Mouse (Mus musculus): Measurements from ENCODE around the gene Jak3. TPM values are rescaled to one million over a fixed set of nuclear protein-coding genes. Genes with fewer than 3 reads are reported as not detected.

Jak3 gene
- polyA plus RNA-seq, 1 experiment from 2014 or later = 4.5 TPM

GRCm38 (mm10) chr8:71633164-71633563 is 42.9 kb upstream of the Jak3 start:
- H3K4me2 ChIP-seq (ENCODE audit: low read length) = no peak overlapping the region; the same call in 1 of the 2 replicates
- H3K4me1 ChIP-seq (replicated peaks; ENCODE audit: control insufficient read depth, insufficient read depth, low read length) = peaks cover 15% of the 10 kb centered on the region
- no peak for ATAC-seq (replicated peaks; ENCODE audit: low FRiP score, low TSS enrichment, low read depth)
- DNase-seq (ENCODE audit: low spot score) = no peak
- no peak overlapping the region for H3K4me3 ChIP-seq (ENCODE audit: low read depth, low read length)
- 15% methylated on average over 19 of the region's 22 CpGs for WGBS
- no peaks in the 10 kb centered on the region for H3K9me3 ChIP-seq (ENCODE audit: control insufficient read depth, low read length)
- H3K36me3 ChIP-seq (ENCODE audit: control insufficient read depth, insufficient read depth, low read length) = no peaks in the 10 kb centered on the region
- H3K27me3 ChIP-seq (replicated peaks; ENCODE audit: control insufficient read depth, insufficient read depth, low read length) = peaks cover 5% of the 10 kb centered on the region; the same call in 1 of the 2 replicates
- H3K27ac ChIP-seq (ENCODE audit: low read depth) = no peak overlapping the region
- H3K9ac ChIP-seq (ENCODE audit: low read length) = no peak overlapping the region

GRCm38 (mm10) chr8:71633981-71634667 is 42.0 kb upstream of the Jak3 start:
- H3K27me3 ChIP-seq (replicated peaks; ENCODE audit: control insufficient read depth, insufficient read depth, low read length) = peaks cover 5% of the 10 kb centered on the region; the same call in 1 of the 2 replicates

GRCm38 (mm10) chr8:71637149-71638095 is 38.7 kb upstream of the Jak3 start:
- Histone ChIP-seq H3K36me3 (ENCODE audit: control insufficient read depth, insufficient read depth, low read length) (no peaks in the 10 kb centered on the region), H3K27ac (ENCODE audit: low read depth) (no peak overlapping the region), H3K4me1 (replicated peaks; ENCODE audit: control insufficient read depth, insufficient read depth, low read length) (no peaks in the 10 kb centered on the region), H3K27me3 (replicated peaks; ENCODE audit: control insufficient read depth, insufficient read depth, low read length) (0 out of 2 replicates have a peak, but pooled peaks cover 2% of the 10 kb centered on the region), H3K4me3 (ENCODE audit: low read depth, low read length) (no peak overlapping the region), H3K9ac (ENCODE audit: low read length) (no peak overlapping the region), H3K9me3 (ENCODE audit: control insufficient read depth, low read length) (no peaks in the 10 kb centered on the region), H3K4me2 (ENCODE audit: low read length) (no peak overlapping the region)
- ATAC-seq (replicated peaks; ENCODE audit: low FRiP score, low TSS enrichment, low read depth) (no peak), DNase-seq (ENCODE audit: low spot score) (no peak)
- 64% methylated on average over 8 of the region's 8 CpGs for WGBS

More at GRCm38 (mm10) chr8:71633981-71634667, 42.0 kb upstream of the Jak3 start:
- H3K9me3 ChIP-seq (ENCODE audit: control insufficient read depth, low read length) = no peaks in the 10 kb centered on the region
- H3K27ac ChIP-seq (ENCODE audit: low read depth) = no peak overlapping the region
- ATAC-seq (replicated peaks; ENCODE audit: low FRiP score, low TSS enrichment, low read depth) = peak; percentile 40; the same call in 1 of the 2 replicates
- H3K4me2 ChIP-seq (ENCODE audit: low read length) = peak overlapping the region; percentile 32
- WGBS = 2% methylated on average over 26 of the region's 26 CpGs
- H3K36me3 ChIP-seq (ENCODE audit: control insufficient read depth, insufficient read depth, low read length) = no peaks in the 10 kb centered on the region
- H3K4me3 ChIP-seq (ENCODE audit: low read depth, low read length) = 0 out of 2 replicates have a peak overlapping the region, but pooled peaks have one; percentile 0
- 0 out of 2 replicates have a peak, but pooled peaks cover 6% of the 10 kb centered on the region for H3K4me1 ChIP-seq (replicated peaks; ENCODE audit: control insufficient read depth, insufficient read depth, low read length)
- DNase-seq (ENCODE audit: low spot score) = peak; percentile 83
- no peak overlapping the region for H3K9ac ChIP-seq (ENCODE audit: low read length)

- ATAC-seq (replicated peaks; ENCODE audit: low FRiP score, low TSS enrichment, low read depth) (no peak), DNase-seq (ENCODE audit: low spot score) (no peak)
- Histone ChIP-seq H3K27me3 (replicated peaks; ENCODE audit: control insufficient read depth, insufficient read depth, low read length) (0 out of 2 replicates have a peak, but pooled peaks cover 2% of the 10 kb centered on the region), H3K9me3 (ENCODE audit: control insufficient read depth, low read length) (no peaks in the 10 kb centered on the region), H3K27ac (ENCODE audit: low read depth) (no peak overlapping the region), H3K9ac (ENCODE audit: low read length) (no peak overlapping the region), H3K4me2 (ENCODE audit: low read length) (no peak overlapping the region), H3K4me3 (ENCODE audit: low read depth, low read length) (no peak overlapping the region), H3K36me3 (ENCODE audit: control insufficient read depth, insufficient read depth, low read length) (no peaks in the 10 kb centered on the region), H3K4me1 (replicated peaks; ENCODE audit: control insufficient read depth, insufficient read depth, low read length) (no peaks in the 10 kb centered on the region)
- 72% methylated on average over 6 of the region's 6 CpGs for WGBS
Measured at GRCm38 (mm10) chr8:71638321-71638720, 37.8 kb upstream of the Jak3 start.

- ATAC-seq (replicated peaks; ENCODE audit: low FRiP score, low TSS enrichment, low read depth) = no peak
- Histone ChIP-seq H3K9ac (ENCODE audit: low read length) (no peak overlapping the region), H3K27ac (ENCODE audit: low read depth) (no peak overlapping the region), H3K27me3 (replicated peaks; ENCODE audit: control insufficient read depth, insufficient read depth, low read length) (no peaks in the 10 kb centered on the region), H3K9me3 (ENCODE audit: control insufficient read depth, low read length) (no peaks in the 10 kb centered on the region), H3K4me2 (ENCODE audit: low read length) (no peak overlapping the region), H3K4me1 (replicated peaks; ENCODE audit: control insufficient read depth, insufficient read depth, low read length) (no peaks in the 10 kb centered on the region), H3K4me3 (ENCODE audit: low read depth, low read length) (no peak overlapping the region), H3K36me3 (ENCODE audit: control insufficient read depth, insufficient read depth, low read length) (no peaks in the 10 kb centered on the region)
- DNase-seq (ENCODE audit: low spot score) = no peak
- WGBS = 81% methylated on average over 4 of the region's 4 CpGs
Measured at GRCm38 (mm10) chr8:71639318-71639717, 36.8 kb upstream of the Jak3 start.

- H3K4me3 ChIP-seq (ENCODE audit: low read depth, low read length) = no peak overlapping the region
- no peak for DNase-seq (ENCODE audit: low spot score)
Measured at GRCm38 (mm10) chr8:71645510-71645909, 30.6 kb upstream of the Jak3 start.

GRCm38 (mm10) chr8:71654600-71654999 is 21.5 kb upstream of the Jak3 start:
- WGBS = 1% methylated on average over 24 of the region's 24 CpGs
- Histone ChIP-seq H3K4me3 (ENCODE audit: low read depth, low read length) (0 out of 2 replicates have a peak overlapping the region, but pooled peaks have one; percentile 10), H3K4me1 (replicated peaks; ENCODE audit: control insufficient read depth, insufficient read depth, low read length) (peaks cover 3% of the 10 kb centered on the region; the same call in 1 of the 2 replicates), H3K9me3 (ENCODE audit: control insufficient read depth, low read length) (no peaks in the 10 kb centered on the region), H3K36me3 (ENCODE audit: control insufficient read depth, insufficient read depth, low read length) (no peaks in the 10 kb centered on the region), H3K9ac (ENCODE audit: low read length) (0 out of 2 replicates have a peak overlapping the region, but pooled peaks have one; percentile 5), H3K27ac (ENCODE audit: low read depth) (no peak overlapping the region), H3K4me2 (ENCODE audit: low read length) (peak overlapping the region; percentile 44), H3K27me3 (replicated peaks; ENCODE audit: control insufficient read depth, insufficient read depth, low read length) (peaks cover 61% of the 10 kb centered on the region)
- DNase-seq (ENCODE audit: low spot score) (peak; percentile 84), ATAC-seq (replicated peaks; ENCODE audit: low FRiP score, low TSS enrichment, low read depth) (peak; percentile 54)

More at GRCm38 (mm10) chr8:71645510-71645909, 30.6 kb upstream of the Jak3 start:
- ATAC-seq (replicated peaks; ENCODE audit: low FRiP score, low TSS enrichment, low read depth) = no peak
- no peaks in the 10 kb centered on the region for H3K4me1 ChIP-seq (replicated peaks; ENCODE audit: control insufficient read depth, insufficient read depth, low read length)
- H3K9me3 ChIP-seq (ENCODE audit: control insufficient read depth, low read length) = no peaks in the 10 kb centered on the region
- no peak overlapping the region for H3K4me2 ChIP-seq (ENCODE audit: low read length)
- 80% methylated on average over 9 of the region's 9 CpGs for WGBS
- no peaks in the 10 kb centered on the region for H3K36me3 ChIP-seq (ENCODE audit: control insufficient read depth, insufficient read depth, low read length)
- no peak overlapping the region for H3K9ac ChIP-seq (ENCODE audit: low read length)
- H3K27me3 ChIP-seq (replicated peaks; ENCODE audit: control insufficient read depth, insufficient read depth, low read length) = no peaks in the 10 kb centered on the region
- H3K27ac ChIP-seq (ENCODE audit: low read depth) = no peak overlapping the region

- ATAC-seq (replicated peaks; ENCODE audit: low FRiP score, low TSS enrichment, low read depth) (no peak), DNase-seq (ENCODE audit: low spot score) (peak; percentile 46)
- no peak overlapping the region for H3K9ac ChIP-seq (ENCODE audit: low read length)
- peaks cover 81% of the 10 kb centered on the region for H3K27me3 ChIP-seq (replicated peaks; ENCODE audit: control insufficient read depth, insufficient read depth, low read length)
- peaks cover 3% of the 10 kb centered on the region; the same call in 1 of the 2 replicates for H3K4me1 ChIP-seq (replicated peaks; ENCODE audit: control insufficient read depth, insufficient read depth, low read length)
- no peaks in the 10 kb centered on the region for H3K9me3 ChIP-seq (ENCODE audit: control insufficient read depth, low read length)
- H3K4me3 ChIP-seq (ENCODE audit: low read depth, low read length) = no peak overlapping the region
- H3K36me3 ChIP-seq (ENCODE audit: control insufficient read depth, insufficient read depth, low read length) = no peaks in the 10 kb centered on the region
- no peak overlapping the region for H3K27ac ChIP-seq (ENCODE audit: low read depth)
- 26% methylated on average over 9 of the region's 9 CpGs for WGBS
- no peak overlapping the region for H3K4me2 ChIP-seq (ENCODE audit: low read length)
Measured at GRCm38 (mm10) chr8:71657816-71658215, 18.3 kb upstream of the Jak3 start.

Measured in intestine, embryonic 14.5 days (tissue).